Mouse (Mus musculus) testis, adult 2 months (tissue): Measurements from ENCODE around the gene Banp. TPM values are rescaled to one million over a fixed set of nuclear protein-coding genes. Genes with fewer than 3 reads are reported as not detected.

Experiments used
- H3K27ac ChIP-seq: fragments of 200-500 bp; 2 replicates; pipeline ENCODE4 v1.5.1; 2012; ENCODE audit warnings: low read depth, low read length; ENCODE audit not compliant: control insufficient read depth, insufficient read depth
- H3K27me3 ChIP-seq: fragments of 200-500 bp; 2 replicates; pipeline ENCODE4 v1.6.1; 2012; ENCODE audit warnings: mild to moderate bottlenecking, low read length, moderate library complexity; ENCODE audit not compliant: control insufficient read depth, insufficient read depth
- H3K36me3 ChIP-seq: fragments of 200-500 bp; 2 replicates; pipeline ENCODE4 v1.6.1; 2012; ENCODE audit warnings: mild to moderate bottlenecking, low read length; ENCODE audit not compliant: control insufficient read depth, insufficient read depth
- H3K4me1 ChIP-seq: fragments of 200-500 bp; 2 replicates; pipeline ENCODE4 v1.6.1; 2012; ENCODE audit warnings: low read length; ENCODE audit not compliant: control insufficient read depth, insufficient read depth
- H3K4me3 ChIP-seq: fragments of 200-500 bp; 2 replicates; pipeline ENCODE4 v1.5.1; 2012; ENCODE audit warnings: low read depth, mild to moderate bottlenecking, low read length, moderate library complexity, mixed read lengths; ENCODE audit not compliant: control insufficient read depth
- CTCF ChIP-seq: fragments of 200-500 bp; IDR thresholded peaks from 2 replicates; pipeline ENCODE4 v1.5.1; 2012; ENCODE audit warnings: low read depth, mild to moderate bottlenecking, inconsistent platforms, low read length, moderate library complexity; ENCODE audit not compliant: control insufficient read depth, insufficient read depth, insufficient replicate concordance
- POLR2A ChIP-seq: fragments of 200-500 bp; IDR thresholded peaks from 2 replicates; pipeline ENCODE4 v1.6.1; 2012; ENCODE audit warnings: low read depth, mild to moderate bottlenecking, inconsistent platforms, low read length, moderate library complexity; ENCODE audit not compliant: control insufficient read depth
- polyA plus RNA-seq: library from polyadenylated mRNA; depleted of rRNA; stranded (reverse); fragments of >200 nt; gene quantifications from 2 replicates; pipeline ENCODE4 v1.2.3, GENCODE M21; 2012; rRNA removed

Banp gene
- polyA plus RNA-seq, 1 experiment, result 15.6 TPM

DNA sequence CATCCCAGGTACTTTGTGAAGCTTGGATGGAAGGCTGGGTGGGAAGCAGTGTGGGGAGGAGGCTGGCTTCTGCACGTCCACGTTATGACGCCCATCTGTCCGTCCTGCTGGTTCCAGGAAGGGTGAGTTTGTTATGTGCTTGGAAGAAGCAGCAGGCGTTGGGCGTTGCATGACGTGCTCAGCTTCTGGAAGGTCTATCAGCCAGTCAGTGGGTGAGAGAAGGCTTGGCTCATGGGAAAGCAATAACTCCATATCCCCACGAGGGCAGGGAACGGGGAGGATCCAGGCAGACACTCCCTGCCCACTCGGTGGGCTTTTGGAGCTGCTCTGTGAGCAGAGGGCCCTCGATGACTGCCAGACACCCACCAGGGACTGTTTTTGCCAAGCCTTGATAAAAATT lies 119.7 kb downstream of the Banp start:
- Histone ChIP-seq H3K4me3 (no peak overlapping the region), H3K4me1 (no peaks in the 10 kb centered on the region), H3K27ac (no peak overlapping the region), H3K27me3 (no peaks in the 10 kb centered on the region), H3K36me3 (no peaks in the 10 kb centered on the region)
- TF ChIP-seq POLR2A, result no peak
- no peak for TF ChIP-seq CTCF

DNA sequence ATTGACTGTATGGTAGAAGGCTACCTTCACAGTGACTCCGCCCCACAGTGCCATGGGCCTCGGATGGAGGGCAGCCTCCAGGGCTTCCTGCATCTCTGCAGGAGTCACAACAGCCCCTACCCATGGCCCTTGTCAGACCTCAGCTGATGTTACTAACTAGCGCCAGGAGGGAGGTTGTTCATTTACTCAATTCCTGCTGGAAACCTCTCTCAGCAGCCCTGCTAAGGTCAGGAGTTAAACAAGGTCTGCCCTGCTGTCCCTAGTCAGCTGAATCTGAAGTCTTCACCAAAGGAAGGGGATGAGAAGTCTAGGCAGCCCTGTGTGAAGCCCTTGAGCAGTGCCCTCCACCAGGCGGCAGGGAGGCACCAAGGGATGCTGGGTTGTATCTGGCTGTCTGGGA lies 121.6 kb downstream of the Banp start:
- Histone ChIP-seq H3K27ac (no peak overlapping the region), H3K4me3 (no peak overlapping the region), H3K27me3 (no peaks in the 10 kb centered on the region), H3K36me3 (no peaks in the 10 kb centered on the region), H3K4me1 (no peaks in the 10 kb centered on the region)
- TF ChIP-seq CTCF (no peak), POLR2A (no peak)

DNA sequence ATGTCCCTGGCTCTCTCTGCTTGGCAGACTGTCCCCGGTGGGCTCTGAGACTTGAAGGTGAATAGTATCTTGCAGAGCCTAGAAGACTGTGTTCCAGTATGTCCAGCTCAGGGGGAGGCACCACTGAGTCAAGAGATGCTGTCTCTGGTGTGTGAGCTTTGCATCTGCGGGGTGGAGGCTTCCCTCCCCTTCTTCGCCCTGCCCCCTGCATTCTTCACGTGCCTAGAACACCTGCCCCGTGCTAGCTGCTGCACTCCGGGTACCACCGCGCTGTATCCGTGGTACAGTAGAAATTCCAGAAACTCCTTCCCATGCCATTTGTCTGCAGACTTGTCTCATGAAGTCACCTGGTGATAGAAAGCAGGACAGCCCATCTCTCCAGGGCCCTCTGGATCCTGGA lies 124.4 kb downstream of the Banp start:
- Histone ChIP-seq H3K4me1 (no peaks in the 10 kb centered on the region), H3K27me3 (no peaks in the 10 kb centered on the region), H3K36me3 (no peaks in the 10 kb centered on the region), H3K4me3 (no peak overlapping the region), H3K27ac (no peak overlapping the region)
- TF ChIP-seq CTCF, result no peak
- no peak for TF ChIP-seq POLR2A

DNA sequence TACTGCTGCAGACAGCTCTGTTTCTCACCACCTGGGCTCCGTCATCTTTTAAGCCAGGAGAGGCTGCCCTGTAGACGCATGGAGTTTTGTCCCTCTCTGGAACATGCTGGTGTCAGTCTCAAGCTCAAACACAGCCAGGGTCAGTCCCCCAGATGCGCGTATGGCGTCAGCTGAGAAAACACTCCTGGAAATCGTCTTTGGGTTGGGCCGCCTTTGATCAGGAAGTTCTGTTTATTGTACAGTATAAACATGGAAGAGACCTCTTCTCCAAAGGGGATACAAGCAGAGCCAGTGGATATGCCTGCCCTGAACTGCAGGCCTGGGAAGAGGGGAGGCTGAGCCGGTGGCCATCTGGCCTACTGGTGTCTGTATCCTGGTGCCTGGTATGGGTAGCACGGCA lies 124.9 kb downstream of the Banp start:
- no peaks in the 10 kb centered on the region for H3K4me1 ChIP-seq
- H3K4me3 ChIP-seq, result no peak overlapping the region
- TF ChIP-seq CTCF, result no peak
- no peak for TF ChIP-seq POLR2A
- no peaks in the 10 kb centered on the region for H3K36me3 ChIP-seq
- H3K27ac ChIP-seq, result no peak overlapping the region
- H3K27me3 ChIP-seq, result no peaks in the 10 kb centered on the region

DNA sequence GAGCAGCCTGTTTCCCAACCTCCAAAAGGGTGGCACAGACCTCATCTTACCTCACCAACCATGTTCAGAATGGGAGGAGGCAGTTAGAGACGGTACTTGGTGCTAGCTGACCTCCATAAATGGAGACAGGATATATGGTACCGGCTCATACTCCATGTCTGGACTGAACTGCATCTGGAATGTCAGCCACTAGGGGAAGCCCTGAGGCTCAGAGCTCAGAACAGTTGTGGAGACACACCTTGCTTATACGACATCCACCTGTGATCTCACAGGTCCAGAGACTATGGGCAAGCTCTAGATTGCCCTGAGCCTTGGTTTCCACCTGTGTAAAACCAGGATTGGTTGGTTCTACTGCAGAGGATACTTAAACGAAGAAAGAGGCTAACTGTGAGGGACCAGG lies 125.4 kb downstream of the Banp start:
- Histone ChIP-seq H3K36me3 (no peaks in the 10 kb centered on the region), H3K27me3 (no peaks in the 10 kb centered on the region), H3K4me1 (no peaks in the 10 kb centered on the region), H3K27ac (no peak overlapping the region), H3K4me3 (no peak overlapping the region)
- no peak for TF ChIP-seq CTCF
- no peak for TF ChIP-seq POLR2A

DNA sequence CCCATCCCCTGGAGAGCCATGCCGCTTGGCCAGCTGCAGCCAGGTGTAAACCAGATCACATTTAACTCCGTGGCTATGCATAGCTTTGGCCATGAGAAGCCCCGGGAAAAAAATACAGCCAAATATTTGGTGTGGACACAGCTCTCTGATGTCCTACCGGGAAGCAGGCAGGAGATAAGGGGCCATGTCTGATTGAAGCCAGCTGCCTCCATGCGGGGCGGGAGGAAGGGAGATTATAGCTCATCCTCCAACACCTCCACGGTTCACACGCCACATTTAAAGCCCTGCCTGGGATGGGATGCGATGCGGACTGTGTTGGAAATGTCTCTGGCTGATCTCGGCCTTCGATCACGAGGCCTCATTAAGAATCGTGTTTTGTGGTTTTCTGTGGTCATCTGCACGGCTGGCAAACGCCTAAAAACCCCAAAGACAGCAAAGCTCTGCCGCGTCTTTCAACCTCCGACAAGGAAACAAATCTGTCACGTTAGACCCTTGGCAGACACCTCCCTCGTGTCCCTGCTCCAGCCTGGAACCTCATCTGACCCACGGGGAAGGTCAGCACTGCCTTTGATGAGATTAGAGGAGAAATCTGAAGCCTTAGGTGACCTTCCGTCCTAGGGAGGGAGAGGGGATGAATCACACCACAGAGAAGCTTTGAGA lies 126.8 kb downstream of the Banp start:
- H3K27me3 ChIP-seq, result no peaks in the 10 kb centered on the region
- TF ChIP-seq POLR2A, result no peak
- no peak for TF ChIP-seq CTCF

DNA sequence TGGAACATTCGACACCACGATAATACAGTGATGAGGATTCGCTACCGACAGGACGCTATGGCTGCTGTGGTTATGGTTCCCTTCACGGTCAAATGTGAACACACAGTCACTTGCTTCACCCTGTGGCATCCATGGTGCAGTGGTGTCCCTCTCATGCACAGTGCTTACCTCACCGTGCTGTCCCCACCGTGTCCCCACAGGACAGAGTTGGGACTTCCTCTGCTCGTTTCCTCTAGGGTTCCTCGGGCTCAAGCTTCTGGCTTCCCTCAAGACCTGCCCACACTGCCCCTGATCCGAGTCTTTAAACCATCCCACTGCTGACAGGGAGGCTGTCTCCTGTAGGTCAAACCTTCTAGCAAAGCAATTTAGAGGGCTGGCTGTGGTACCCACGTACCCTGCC lies 128.8 kb downstream of the Banp start:
- H3K4me3 ChIP-seq, result no peak overlapping the region
- no peaks in the 10 kb centered on the region for H3K27me3 ChIP-seq
- TF ChIP-seq CTCF (no peak), POLR2A (no peak)
- no peak overlapping the region for H3K27ac ChIP-seq
- H3K36me3 ChIP-seq, result no peaks in the 10 kb centered on the region
- H3K4me1 ChIP-seq, result no peaks in the 10 kb centered on the region

More for the DNA sequence above, 126.8 kb downstream of the Banp start:
- Histone ChIP-seq H3K27ac (no peak overlapping the region), H3K4me3 (no peak overlapping the region), H3K4me1 (no peaks in the 10 kb centered on the region), H3K36me3 (no peaks in the 10 kb centered on the region)

Other genes starting within 250 kb of the Banp start
- 3.1 and 3.3 TPM in 2 replicates for gene Jph3, start 220.1 kb upstream of the Banp start, polyA plus RNA-seq
- gene Klhdc4, start 120.2 kb upstream of the Banp start, polyA plus RNA-seq, result 12.5 and 13.6 TPM in 2 replicates
- gene Slc7a5, start 42.1 kb upstream of the Banp start, polyA plus RNA-seq, result 84.9 and 104 TPM in 2 replicates
- gene Car5a, start 4.8 kb upstream of the Banp start, polyA plus RNA-seq, result not detected in 2 replicates